Mouse (Mus musculus): ENCODE data around the gene Dirc2. TPM values are rescaled to one million over a fixed set of nuclear protein-coding genes. Genes with fewer than 3 reads are reported as not detected.
A peak's percentile ranks its signal among the peaks of the same experiment; 100 is the strongest.

The Dirc2 gene
- total RNA-seq, 2 experiments from 2014 or later: 33.2 to 34.8 TPM

DNA sequence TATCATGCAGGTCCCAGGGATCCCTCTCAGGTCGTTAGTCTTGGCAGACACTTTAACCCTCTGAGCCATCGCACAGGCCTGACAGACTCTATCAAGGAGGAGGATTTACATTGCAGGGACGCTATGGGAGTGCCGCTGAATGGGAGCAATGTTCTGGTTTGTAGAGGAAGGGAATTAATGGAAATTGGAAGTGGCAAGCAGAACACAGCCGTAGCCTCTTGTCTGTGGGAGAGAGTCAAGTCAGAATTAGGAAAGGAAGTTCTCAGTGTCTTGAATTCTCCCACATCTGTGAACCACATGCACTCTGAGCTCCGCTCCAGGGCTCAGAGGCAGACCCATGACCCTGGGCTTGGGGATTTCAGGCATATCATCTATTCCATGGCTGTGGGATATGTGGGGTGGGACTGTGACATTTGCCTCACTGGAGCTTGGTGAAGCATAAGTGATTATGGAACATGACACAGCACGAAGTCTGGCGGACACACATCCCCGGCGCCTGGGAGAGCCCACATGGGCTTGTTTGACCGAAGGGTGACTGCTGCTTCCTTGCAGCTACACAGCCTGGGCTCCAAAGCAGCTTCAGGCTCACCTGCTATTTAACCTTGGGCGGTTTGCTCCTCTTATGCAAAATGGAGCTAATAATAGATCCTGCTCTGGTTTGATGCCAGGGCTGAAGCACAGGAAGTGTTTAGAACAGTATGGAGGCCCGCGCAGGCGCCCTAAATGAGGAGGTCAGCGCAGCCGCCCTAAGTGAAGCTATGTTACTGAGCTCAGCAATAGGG lies 87.6 kb downstream of the Dirc2 start:
- peak; percentile 64 for DNase-seq

DNA sequence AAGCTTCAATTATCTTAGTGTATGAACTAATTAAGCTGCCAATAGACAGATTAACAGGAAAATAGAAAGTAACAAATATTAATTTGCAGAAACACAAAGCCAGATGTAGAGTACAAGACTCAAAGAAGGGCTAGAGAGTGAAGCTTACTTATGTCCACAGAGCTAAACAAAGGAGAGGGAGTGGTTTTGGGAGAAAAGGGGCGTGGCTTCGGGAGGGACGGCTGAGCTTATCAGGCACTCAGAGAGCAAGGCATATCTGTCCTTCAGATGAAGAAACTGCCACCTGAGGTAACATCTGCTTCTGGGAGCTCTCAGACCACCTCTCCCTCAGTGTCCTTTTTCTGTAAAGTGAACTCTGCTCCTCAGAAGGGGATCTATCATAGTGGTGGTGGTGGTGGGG lies 90.7 kb downstream of the Dirc2 start:
- DNase-seq: no peak

DNA sequence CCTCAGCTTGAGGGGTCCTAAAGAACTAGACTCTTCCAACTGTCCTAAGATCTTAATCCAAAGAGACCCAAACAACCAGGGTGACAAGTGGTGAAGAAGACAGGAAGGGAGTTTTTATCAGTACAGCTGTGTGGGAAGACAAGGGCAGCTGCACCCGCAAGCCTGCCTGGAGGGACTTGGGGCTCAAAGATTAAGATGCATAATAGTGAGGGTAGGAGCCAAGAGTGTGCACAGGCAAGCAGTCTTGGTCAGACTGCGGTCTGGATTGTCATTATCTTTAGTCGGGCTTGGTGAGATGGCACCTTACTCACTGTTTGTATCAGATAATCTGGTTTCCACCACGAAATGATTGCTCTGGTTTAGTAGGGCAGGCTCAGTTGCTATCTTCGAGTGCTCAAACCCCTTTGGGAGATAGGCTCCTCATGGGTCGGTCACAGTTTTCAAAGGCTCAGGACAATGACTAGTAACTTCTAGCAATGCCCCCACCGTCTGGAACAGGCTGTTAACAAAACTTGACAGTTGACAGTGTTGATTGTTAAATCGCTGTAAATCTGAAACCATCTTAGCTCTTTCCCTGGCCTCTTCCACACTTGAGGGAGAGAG lies 91.5 kb downstream of the Dirc2 start:
- DNase-seq: no peak

DNA sequence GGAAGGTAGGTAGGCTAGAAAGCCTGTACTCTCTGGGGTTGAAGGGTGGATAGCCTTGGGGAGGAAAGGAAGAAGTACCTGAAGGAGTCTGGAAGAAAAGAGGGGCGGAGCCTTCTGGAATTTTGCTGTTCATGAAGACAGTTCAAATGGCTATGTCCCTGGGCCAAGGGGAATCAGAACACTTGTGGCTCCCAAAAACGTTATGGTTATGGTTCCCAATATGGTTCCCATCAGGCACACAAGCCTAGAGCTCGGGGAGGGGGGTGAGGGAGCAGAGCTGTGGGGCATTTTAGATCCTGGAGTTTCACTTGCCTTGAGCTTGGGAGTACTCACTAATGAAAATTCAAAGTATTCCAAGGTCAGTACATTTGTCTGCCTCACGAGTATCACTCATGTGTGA lies 104.3 kb downstream of the Dirc2 start:
- DNase-seq: no peak

- no peak for DNase-seq
These were observed 105.2 kb downstream of the Dirc2 start for GRCm38 (mm10) chr16:35663831-35664414.

- DNase-seq: peak; percentile 18
These were observed 108.9 kb downstream of the Dirc2 start for GRCm38 (mm10) chr16:35660222-35660621.

DNA sequence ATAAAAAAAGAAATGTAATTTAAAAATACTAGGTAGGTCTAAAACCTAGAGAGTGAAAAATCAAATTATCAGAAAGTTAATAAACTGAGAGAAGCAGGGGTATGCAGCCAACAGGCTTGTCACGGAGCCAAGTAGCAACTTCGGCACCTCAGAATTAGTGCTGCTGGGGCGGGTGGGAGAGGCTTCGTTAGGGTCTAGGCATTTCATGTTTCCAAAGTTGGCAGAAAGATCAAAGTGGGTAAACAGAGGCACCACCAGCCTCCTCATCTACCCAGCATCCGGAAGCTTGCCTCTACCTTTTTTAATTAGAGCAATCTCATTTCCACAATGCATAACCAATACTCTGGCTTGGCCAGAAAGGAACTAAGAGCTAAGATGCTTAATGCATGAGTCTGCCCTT lies 115.2 kb downstream of the Dirc2 start:
- no peak for DNase-seq

DNA sequence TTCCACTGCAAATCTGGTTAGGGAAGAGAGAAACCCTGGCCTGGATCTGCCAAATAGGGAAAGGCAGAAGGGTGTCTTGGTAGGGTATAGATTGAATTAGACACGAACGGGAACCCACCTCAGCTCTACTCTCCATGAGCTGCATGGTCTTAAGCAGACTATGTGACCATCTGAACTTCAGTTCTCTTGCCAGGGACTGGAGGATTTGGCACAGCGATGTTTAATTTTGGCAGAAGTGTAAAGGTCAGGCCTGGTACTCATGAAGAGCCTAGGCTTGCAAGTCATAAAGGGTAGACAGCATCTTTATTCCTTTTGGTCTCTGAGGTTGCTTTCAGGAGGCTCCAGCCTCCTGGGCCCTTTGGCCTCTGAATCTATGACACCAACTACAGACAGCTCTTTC lies 116.5 kb downstream of the Dirc2 start:
- no peak for DNase-seq

DNA sequence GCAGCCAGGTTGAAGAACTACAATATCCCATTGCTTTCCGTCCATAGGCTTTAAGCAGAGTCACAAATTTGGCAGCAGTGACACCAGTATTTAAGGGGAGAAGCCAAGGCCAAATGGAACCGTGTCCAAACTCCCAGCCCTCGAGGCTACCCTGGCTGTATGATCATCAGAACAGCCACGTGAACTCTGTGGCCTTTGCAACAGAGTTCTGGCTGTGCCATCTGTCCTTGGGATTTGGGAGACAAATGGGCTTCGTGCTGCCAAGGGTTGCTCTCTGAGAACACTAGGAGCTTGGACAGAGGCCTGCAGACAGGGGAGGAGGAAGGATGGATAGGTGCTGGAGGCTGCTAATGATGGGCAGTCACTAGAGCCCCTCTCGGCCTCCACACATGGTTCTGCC lies 117.0 kb downstream of the Dirc2 start:
- DNase-seq: no peak

DNA sequence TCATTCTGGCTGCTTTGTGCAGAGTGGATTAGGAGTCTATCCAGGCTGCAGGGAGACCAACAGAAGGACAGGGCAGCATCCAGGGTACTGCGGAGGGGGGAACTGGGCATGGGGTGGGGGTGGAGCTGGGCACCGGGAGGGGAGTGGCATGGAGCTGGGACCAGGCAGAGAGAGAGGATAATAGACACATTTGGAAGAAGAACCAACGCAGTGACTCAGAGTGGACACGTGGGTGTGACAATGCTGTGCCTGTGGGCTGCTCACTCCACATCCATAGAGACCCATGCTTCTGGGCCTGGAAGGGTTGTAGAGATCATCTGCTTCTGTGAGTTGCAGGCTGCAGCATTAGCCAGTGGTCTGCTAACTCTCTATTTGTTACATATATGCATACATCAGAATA lies 120.3 kb downstream of the Dirc2 start:
- no peak for DNase-seq

Other genes with a start within 250 kb of the Dirc2 start
- gene Sema5b, start 228.2 kb downstream of the Dirc2 start, total RNA-seq (2021): 1 to 10 TPM; 2.1 to 2.8 TPM
- 1 to 10 TPM; 2.4 to 3.3 TPM for gene Hspbap1, start 1.0 kb upstream of the Dirc2 start, total RNA-seq (2021)
- 1 to 10 TPM; 5.2 to 5.4 TPM for gene Parp14, start 102.2 kb upstream of the Dirc2 start, total RNA-seq (2021)
- 10 to 100 TPM; 12.4 to 14.0 TPM for gene Parp9, start 169.1 kb upstream of the Dirc2 start, total RNA-seq (2021)
- 10 to 100 TPM in 1 of 2 experiments, 1 to 10 TPM in 1; 9.5 to 10.3 TPM for gene Dtx3l, start 169.8 kb upstream of the Dirc2 start, total RNA-seq (2021)
- 100 to 1,000 TPM; 105 to 108 TPM for gene Kpna1, start 209.4 kb upstream of the Dirc2 start, total RNA-seq (2021)